In the genomic region with DNA sequence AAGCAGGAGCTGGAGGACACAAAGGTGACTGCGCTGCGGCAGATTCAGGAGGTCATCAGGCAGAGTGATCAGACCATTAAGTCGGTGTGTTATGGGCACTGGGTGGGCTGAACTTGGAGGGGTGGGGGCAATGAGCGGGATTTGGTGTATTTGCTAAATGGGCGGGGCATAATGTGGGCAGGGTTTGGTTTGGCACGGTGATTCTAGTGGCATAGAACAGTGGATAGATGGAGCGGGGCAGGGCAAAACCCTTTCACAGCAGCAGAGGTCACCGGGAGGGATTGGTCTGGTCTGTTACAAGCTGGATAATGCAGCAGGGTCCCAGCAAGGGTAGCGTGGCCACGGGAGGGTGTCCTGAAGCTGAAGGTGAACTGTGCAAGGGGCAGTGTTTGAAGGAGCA, we compare ENCODE assay signal across 24 mouse cellular contexts. TPM values are rescaled to one million over a fixed set of nuclear protein-coding genes. Genes with fewer than 3 reads are reported as not detected.
A peak's percentile ranks its signal among the peaks of the same experiment; 100 is the strongest.
DNase-seq lines count a peak whose midpoint lies in the region; ATAC-seq lines count a peak whose summit lies in the region.
"Had no signal": no experiment of that assay in that cellular context is flagged by ENCODE, and none has a peak within 500 bp of the region (broad histone marks: within the 10 kb centered on the region; RNA-seq: fewer than 3 reads in every experiment).

No protein-coding gene starts in this region.

- WGBS in intestine, embryonic 16.5 days = 69% methylated on average over 10 of the region's 10 CpGs

- H3K9me3 ChIP-seq in megakaryocyte, embryonic 14.5 days = no peaks in the 10 kb centered on the region
- H3K9me3 ChIP-seq in intestine, embryonic 16.5 days (ENCODE audit: control insufficient read depth, low read length) = no peaks in the 10 kb centered on the region
- H3K9me3 ChIP-seq: embryonic facial prominence, embryonic 13.5 days; forebrain, embryonic 12.5 days; heart, embryonic 10.5 days; heart, embryonic 15.5 days; limb, embryonic 13.5 days had no signal

- H3K9ac ChIP-seq in intestine, embryonic 16.5 days (ENCODE audit: low read depth, low read length) = peak overlapping the region; percentile 17; the same call in 1 of the 2 replicates
- H3K9ac ChIP-seq: forebrain, embryonic 12.5 days; heart, embryonic 15.5 days; limb, embryonic 13.5 days; liver, embryonic 14.5 days; lung, embryonic 14.5 days had no signal

- DNase-seq in heart, adult 11 months = peak; percentile 91
- no peak for DNase-seq in heart, adult 9 months (ENCODE audit: low spot score in 2 of 2)
- no peak for DNase-seq in right cerebral cortex, postnatal 10 days (ENCODE audit: low spot score in 2 of 2)
- DNase-seq: adrenal gland, adult 8-10 months; cerebellum, adult 11 months; cerebellum, adult 9-10 months; cerebellum, postnatal 36 days; gastrocnemius, postnatal 10 days; kidney, postnatal 25 days; lung, embryonic 14.5 days; midbrain, embryonic 14.5 days; right cerebral cortex, postnatal 14 days had no signal

- ATAC-seq in megakaryocyte, adult 5-6 weeks (ENCODE audit: poor library complexity, severe bottlenecking) = no peak
- ATAC-seq in intestine, embryonic 16.5 days = no peak; the same call in 1 of the 2 replicates
- no peak for ATAC-seq in cerebellum, adult (ENCODE audit: insufficient number of reproducible peaks, low FRiP score, low TSS enrichment)
- ATAC-seq: CD4-positive, CD25-positive, alpha-beta regulatory T cell, adult 4 months; hindbrain, embryonic 16.5 days had no signal

- peaks cover 99% of the 10 kb centered on the region for H3K36me3 ChIP-seq in megakaryocyte, embryonic 14.5 days (replicated peaks; ENCODE audit: low read length)
- no peaks in the 10 kb centered on the region for H3K36me3 ChIP-seq in intestine, embryonic 16.5 days (ENCODE audit: control insufficient read depth, insufficient read depth, low read length)
- H3K36me3 ChIP-seq: embryonic facial prominence, embryonic 13.5 days; forebrain, embryonic 12.5 days; heart, embryonic 15.5 days had no signal

- no peaks in the 10 kb centered on the region for H3K27me3 ChIP-seq in megakaryocyte, embryonic 14.5 days (replicated peaks)
- no peaks in the 10 kb centered on the region for H3K27me3 ChIP-seq in intestine, embryonic 16.5 days (replicated peaks; ENCODE audit: control insufficient read depth, insufficient read depth, low read length)
- H3K27me3 ChIP-seq: heart, embryonic 15.5 days; limb, embryonic 13.5 days had no signal

- H3K4me1 ChIP-seq in megakaryocyte, embryonic 14.5 days = peaks cover 99% of the 10 kb centered on the region
- H3K4me1 ChIP-seq in intestine, embryonic 16.5 days (ENCODE audit: control insufficient read depth, insufficient read depth, low read length) = peaks cover 16% of the 10 kb centered on the region
- H3K4me1 ChIP-seq: forebrain, embryonic 12.5 days had no signal

- peak overlapping the region; percentile 80 for H3K4me3 ChIP-seq in megakaryocyte, embryonic 14.5 days (replicated peaks)
- H3K4me3 ChIP-seq in intestine, embryonic 16.5 days (ENCODE audit: low read length) = no peak overlapping the region
- H3K4me3 ChIP-seq: embryonic facial prominence, embryonic 13.5 days; forebrain, embryonic 12.5 days; heart, embryonic 10.5 days; heart, embryonic 15.5 days; limb, embryonic 13.5 days had no signal

- H3K27ac ChIP-seq in intestine, embryonic 16.5 days (ENCODE audit: low read length) = no peak overlapping the region
- H3K27ac ChIP-seq: embryonic facial prominence, embryonic 13.5 days; forebrain, embryonic 12.5 days; heart, embryonic 10.5 days; heart, embryonic 15.5 days; limb, embryonic 13.5 days; liver, embryonic 14.5 days had no signal

- no peak overlapping the region for H3K4me2 ChIP-seq in intestine, embryonic 16.5 days (ENCODE audit: low read depth, low read length)
- H3K4me2 ChIP-seq: embryonic facial prominence, embryonic 13.5 days; forebrain, embryonic 12.5 days; heart, embryonic 15.5 days; limb, embryonic 13.5 days; lung, embryonic 14.5 days had no signal

RNA-seq across cellular contexts. Expression of a gene that starts 9.0 kb away (rescaled TPM):
- polyA plus RNA-seq in megakaryocyte, embryonic 14.5 days (2012; ENCODE audit: insufficient read depth, low replicate concordance) = 375 and 477 TPM in 2 replicates
- total RNA-seq in megakaryocyte, adult 5-6 weeks (2015) = 135 and 140 TPM in 2 replicates
- total RNA-seq in megakaryocyte, adult 5-6 weeks (2017) = 235 and 237 TPM in 2 replicates
- 6.0 and 7.3 TPM in 2 replicates for polyA plus RNA-seq in intestine, embryonic 16.5 days (2015; fragmentation: Nextera tagmentation; extraction: Ambion mirVana)

RNA-seq across cellular contexts. Expression of a gene that starts 14.1 kb away (rescaled TPM):
- polyA plus RNA-seq in megakaryocyte, embryonic 14.5 days (2012; ENCODE audit: insufficient read depth, low replicate concordance) = 147 and 260 TPM in 2 replicates
- 70.2 and 70.7 TPM in 2 replicates for total RNA-seq in megakaryocyte, adult 5-6 weeks (2015)
- total RNA-seq in megakaryocyte, adult 5-6 weeks (2017) = 58.4 and 69.2 TPM in 2 replicates
- polyA plus RNA-seq in intestine, embryonic 16.5 days (2015; fragmentation: Nextera tagmentation; extraction: Ambion mirVana) = 190 and 212 TPM in 2 replicates

RNA-seq across cellular contexts. Expression of a gene that starts 21.5 kb away (rescaled TPM):
- polyA plus RNA-seq in megakaryocyte, embryonic 14.5 days (2012; ENCODE audit: insufficient read depth, low replicate concordance) = 3,942 and 9,172 TPM in 2 replicates
- 259 and 303 TPM in 2 replicates for total RNA-seq in megakaryocyte, adult 5-6 weeks (2015)
- total RNA-seq in megakaryocyte, adult 5-6 weeks (2017) = 375 and 378 TPM in 2 replicates
- 942 and 972 TPM in 2 replicates for polyA plus RNA-seq in intestine, embryonic 16.5 days (2015; fragmentation: Nextera tagmentation; extraction: Ambion mirVana)

RNA-seq across cellular contexts. Expression of a gene that starts 29.2 kb away (rescaled TPM):
- 47.4 and 62.2 TPM in 2 replicates for polyA plus RNA-seq in megakaryocyte, embryonic 14.5 days (2012; ENCODE audit: insufficient read depth, low replicate concordance)
- 32.6 and 34.7 TPM in 2 replicates for total RNA-seq in megakaryocyte, adult 5-6 weeks (2015)
- 33.6 and 37.4 TPM in 2 replicates for total RNA-seq in megakaryocyte, adult 5-6 weeks (2017)
- polyA plus RNA-seq in intestine, embryonic 16.5 days (2015; fragmentation: Nextera tagmentation; extraction: Ambion mirVana) = 3.3 and 3.4 TPM in 2 replicates

RNA-seq across cellular contexts. Expression of a gene that starts 37.1 kb away (rescaled TPM):
- 1,011 and 1,303 TPM in 2 replicates for polyA plus RNA-seq in megakaryocyte, embryonic 14.5 days (2012; ENCODE audit: insufficient read depth, low replicate concordance)
- total RNA-seq in megakaryocyte, adult 5-6 weeks (2015) = 174 and 175 TPM in 2 replicates
- 286 and 299 TPM in 2 replicates for total RNA-seq in megakaryocyte, adult 5-6 weeks (2017)
- polyA plus RNA-seq in intestine, embryonic 16.5 days (2015; fragmentation: Nextera tagmentation; extraction: Ambion mirVana) = 226 and 245 TPM in 2 replicates

Comparison
In these comparisons a context has a peak if more than half of its experiments do, and no peak if none do; other contexts are left out.
1. RNA of a gene that starts 9.0 kb away (polyA plus RNA-seq): 375 to 477 TPM in megakaryocyte, embryonic 14.5 days; 6.0 to 7.3 TPM in intestine, embryonic 16.5 days; every median in the first group is over 10 times any median in the second.